In genomic region chr1:11414560-11414959, GRCm38 (mm10) we compare ENCODE assay signal across 8 mouse cellular contexts. TPM values are rescaled to one million over a fixed set of nuclear protein-coding genes. Genes with fewer than 3 reads are reported as not detected.
A peak's percentile ranks its signal among the peaks of the same experiment; 100 is the strongest.
DNase-seq lines count a peak whose midpoint lies in the region; ATAC-seq and TF ChIP-seq lines count a peak whose summit lies in the region.

No protein-coding gene starts in this region.

- DNase-seq in layer of hippocampus, adult 11-12 months (ENCODE audit: low spot score), result peak; percentile 15
- DNase-seq in layer of hippocampus, postnatal 14 days (ENCODE audit: low spot score in 2 of 2), result no peak
- DNase-seq in cerebellum, adult 11-12 months, result peak; percentile 36
- DNase-seq in limb, embryonic 14.5 days (ENCODE audit: low spot score), result peak; percentile 11
- no peak for DNase-seq in stomach, postnatal 0 days (ENCODE audit: low spot score)
- DNase-seq in retina, postnatal 1 day, result no peak
- DNase-seq in thymus, postnatal 25 days, result no peak

- H3K4me2 ChIP-seq in forebrain, embryonic 13.5 days, result peak overlapping the region; percentile 85
- peak overlapping the region; percentile 88 for H3K4me2 ChIP-seq in limb, embryonic 14.5 days (replicated peaks; ENCODE audit: low read depth, low read length, severe bottlenecking)
- H3K4me2 ChIP-seq in stomach, postnatal 0 days (replicated peaks; ENCODE audit: low read depth), result peak overlapping the region; percentile 75

- TF ChIP-seq CTCF in stomach, postnatal 0 days (IDR thresholded peaks at IDR 0.05; ENCODE audit: low read depth), result no peak

- H3K36me3 ChIP-seq in forebrain, embryonic 13.5 days (ENCODE audit: poor library complexity, severe bottlenecking), result no peaks in the 10 kb centered on the region
- H3K36me3 ChIP-seq in limb, embryonic 14.5 days (ENCODE audit: control insufficient read depth, insufficient read depth, low read length), result no peaks in the 10 kb centered on the region
- H3K36me3 ChIP-seq in stomach, postnatal 0 days (ENCODE audit: control insufficient read depth, insufficient read depth, low read length), result no peaks in the 10 kb centered on the region

- no peak; the same call in 1 of the 2 replicates for ATAC-seq in forebrain, embryonic 13.5 days
- no peak for ATAC-seq in limb, embryonic 14.5 days (ENCODE audit: low FRiP score, low read depth)
- ATAC-seq in stomach, postnatal 0 days (ENCODE audit: low FRiP score, low TSS enrichment), result no peak

- H3K4me3 ChIP-seq in forebrain, embryonic 13.5 days, result peak overlapping the region; percentile 54
- H3K4me3 ChIP-seq in limb, embryonic 14.5 days (replicated peaks; ENCODE audit: low read length), result peak overlapping the region; percentile 55
- peak overlapping the region; percentile 44 for H3K4me3 ChIP-seq in stomach, postnatal 0 days (ENCODE audit: low read depth, low read length)

- no peak for TF ChIP-seq POLR2A in limb, embryonic 14.5 days (IDR thresholded peaks at IDR 0.05; ENCODE audit: borderline replicate concordance, extremely low read depth, insufficient read depth, insufficient read length)

- H3K9ac ChIP-seq in forebrain, embryonic 13.5 days, result peak overlapping the region; percentile 65
- peak overlapping the region; percentile 61 for H3K9ac ChIP-seq in limb, embryonic 14.5 days (ENCODE audit: low read depth, low read length, severe bottlenecking)
- no peak overlapping the region for H3K9ac ChIP-seq in stomach, postnatal 0 days (ENCODE audit: low read length)

- 4% methylated on average over 9 of the region's 9 CpGs for WGBS in forebrain, embryonic 13.5 days
- under 1% methylated on average over 9 of the region's 9 CpGs for WGBS in limb, embryonic 14.5 days
- 2% methylated on average over 9 of the region's 9 CpGs for WGBS in stomach, postnatal 0 days

- peaks cover 11% of the 10 kb centered on the region for H3K27me3 ChIP-seq in forebrain, embryonic 13.5 days
- H3K27me3 ChIP-seq in limb, embryonic 14.5 days (ENCODE audit: control insufficient read depth, insufficient read depth, low read length), result peaks cover 12% of the 10 kb centered on the region
- H3K27me3 ChIP-seq in stomach, postnatal 0 days (ENCODE audit: control insufficient read depth, insufficient read depth, low read length), result no peaks in the 10 kb centered on the region

- TF ChIP-seq EP300 in stomach, postnatal 0 days (optimal IDR thresholded peaks at IDR 0.05), result no peak

- H3K9me3 ChIP-seq in forebrain, embryonic 13.5 days (replicated peaks), result no peaks in the 10 kb centered on the region
- no peaks in the 10 kb centered on the region for H3K9me3 ChIP-seq in limb, embryonic 14.5 days (ENCODE audit: control insufficient read depth, low read length)
- H3K9me3 ChIP-seq in stomach, postnatal 0 days (ENCODE audit: control insufficient read depth, low read length), result no peaks in the 10 kb centered on the region

- no peak overlapping the region for H3K27ac ChIP-seq in forebrain, embryonic 13.5 days
- H3K27ac ChIP-seq in limb, embryonic 14.5 days (replicated peaks; ENCODE audit: low read depth, low read length), result no peak overlapping the region
- H3K27ac ChIP-seq in stomach, postnatal 0 days (replicated peaks), result no peak overlapping the region

- no peaks in the 10 kb centered on the region for H3K4me1 ChIP-seq in forebrain, embryonic 13.5 days
- no peaks in the 10 kb centered on the region for H3K4me1 ChIP-seq in limb, embryonic 14.5 days (ENCODE audit: control insufficient read depth, insufficient read depth, low read length)
- no peaks in the 10 kb centered on the region for H3K4me1 ChIP-seq in stomach, postnatal 0 days (replicated peaks; ENCODE audit: control insufficient read depth, insufficient read depth)

RNA-seq across cellular contexts. Expression of gene A830018L16Rik, which starts 0.7 kb away (rescaled TPM):
- total RNA-seq in layer of hippocampus, postnatal 14 days (2021), result 10 to 100 TPM; 79.6 to 83.8 TPM
- 0.89 and 2.8 TPM in 2 replicates for polyA plus RNA-seq in forebrain, embryonic 13.5 days (2015; fragmentation: Nextera tagmentation; extraction: Ambion mirVana)
- polyA plus RNA-seq in limb, embryonic 14.5 days (2012; rRNA removed), result 1.9 and 2.9 TPM in 2 replicates
- polyA plus RNA-seq in limb, embryonic 14.5 days (2014; fragmentation: Nextera tagmentation; extraction: Ambion mirVana), result 2.9 and 3.4 TPM in 2 replicates
- polyA plus RNA-seq in stomach, postnatal 0 days (2015; fragmentation: Nextera tagmentation; extraction: Ambion mirVana), result 3.4 and 3.5 TPM in 2 replicates

Comparison
In these comparisons a context has a peak if more than half of its experiments do, and no peak if none do; other contexts are left out.
1. DNase-seq: peak in layer of hippocampus, adult 11-12 months (single experiment), cerebellum, adult 11-12 months (single experiment) and limb, embryonic 14.5 days (single experiment); none in layer of hippocampus, postnatal 14 days (0 of 2), stomach, postnatal 0 days (single experiment), retina, postnatal 1 day (single experiment) and thymus, postnatal 25 days (single experiment).
2. Peak in every context shown above with its lines, with median percentiles within 50 percentile points of each other: H3K4me2 ChIP-seq and H3K4me3 ChIP-seq.